In genomic region chr12:73341703-73342663, GRCm38 (mm10) we compare ENCODE assay signal across 7 mouse cellular contexts. TPM values are rescaled to one million over a fixed set of nuclear protein-coding genes. Genes with fewer than 3 reads are reported as not detected.
DNase-seq lines count a peak whose midpoint lies in the region; ATAC-seq and TF ChIP-seq lines count a peak whose summit lies in the region.

No protein-coding gene starts in this region.

- peak; percentile 68 to 80 for DNase-seq in heart, adult 18-20 months
- peak; percentile 32 for DNase-seq in kidney, adult 11 months
- DNase-seq in liver, postnatal 0 days, result no peak
- DNase-seq in thymus, postnatal 25 days, result peak; percentile 59
- no peak for DNase-seq in gastrocnemius, postnatal 10 days
- no peak for DNase-seq in layer of hippocampus, adult 9-11 months

- peaks cover 7% of the 10 kb centered on the region; the same call in 1 of the 2 replicates for H3K36me3 ChIP-seq in liver, postnatal 0 days (replicated peaks; ENCODE audit: insufficient read depth, low read length)

- TF ChIP-seq CTCF in liver, postnatal 0 days (IDR thresholded peaks at IDR 0.05; ENCODE audit: low read depth), result no peak

- WGBS in liver, postnatal 0 days (ENCODE audit: insufficient replicate concordance), result 28% methylated on average over 14 of the region's 14 CpGs

- H3K4me1 ChIP-seq in liver, postnatal 0 days (ENCODE audit: insufficient read depth), result peaks cover 9% of the 10 kb centered on the region

- no peak overlapping the region for H3K4me3 ChIP-seq in liver, postnatal 0 days (ENCODE audit: low read depth, low read length)

- H3K27ac ChIP-seq in liver, postnatal 0 days (ENCODE audit: low read depth), result peak overlapping the region; percentile 76

- H3K9me3 ChIP-seq in liver, postnatal 0 days (ENCODE audit: low read length), result no peaks in the 10 kb centered on the region

- no peak overlapping the region for H3K9ac ChIP-seq in liver, postnatal 0 days (replicated peaks)

- H3K4me2 ChIP-seq in liver, postnatal 0 days (ENCODE audit: low read depth, low read length), result peak overlapping the region; percentile 14; the same call in 1 of the 2 replicates

- TF ChIP-seq EP300 in liver, postnatal 0 days (IDR thresholded peaks at IDR 0.05; ENCODE audit: low read depth), result no peak

- H3K27me3 ChIP-seq in liver, postnatal 0 days (ENCODE audit: insufficient read depth, low read length), result no peaks in the 10 kb centered on the region

- ATAC-seq in common myeloid progenitor, adult 5-6 weeks (replicated peaks; ENCODE audit: low read depth, poor library complexity, severe bottlenecking), result peak; percentile 63
- ATAC-seq in liver, postnatal 0 days, result no peak

RNA-seq across cellular contexts. Expression of gene Slc38a6, which starts 55.4 kb away (rescaled TPM):
- 3.6 and 6.0 TPM in 2 replicates for total RNA-seq in common myeloid progenitor, adult 5-6 weeks (2017)
- total RNA-seq in heart, adult 18-20 months (2021), result 1 to 10 TPM; 3.6 to 4.0 TPM
- polyA plus RNA-seq in liver, postnatal 0 days (2015; fragmentation: Nextera tagmentation; extraction: Ambion mirVana), result 2.6 and 4.4 TPM in 2 replicates
- 1 to 10 TPM; 5.7 to 9.9 TPM for total RNA-seq in gastrocnemius, postnatal 10 days (2021)

RNA-seq across cellular contexts. Expression of gene Trmt5, which starts 55.5 kb away (rescaled TPM):
- 26.2 and 37.5 TPM in 2 replicates for total RNA-seq in common myeloid progenitor, adult 5-6 weeks (2017)
- 10 to 100 TPM; 52.1 to 56.9 TPM for total RNA-seq in heart, adult 18-20 months (2021)
- polyA plus RNA-seq in liver, postnatal 0 days (2015; fragmentation: Nextera tagmentation; extraction: Ambion mirVana), result 4.4 and 4.7 TPM in 2 replicates
- total RNA-seq in gastrocnemius, postnatal 10 days (2021), result 10 to 100 TPM in 1 of 2 experiments, 1 to 10 TPM in 1; 6.8 to 11.7 TPM

Comparison
In these comparisons a context has a peak if more than half of its experiments do, and no peak if none do; other contexts are left out.
1. DNase-seq: peak in heart, adult 18-20 months (2 of 2), kidney, adult 11 months (single experiment) and thymus, postnatal 25 days (single experiment); none in liver, postnatal 0 days (single experiment), gastrocnemius, postnatal 10 days (single experiment) and layer of hippocampus, adult 9-11 months (single experiment).